Mouse (Mus musculus) stomach, postnatal 0 days (tissue): ENCODE data around the gene Agtrap.
A peak's percentile ranks its signal among the peaks of the same experiment; 100 is the strongest.

ENCODE experiments used
- CTCF ChIP-seq: IDR thresholded peaks from 2 replicates; pipeline ENCODE4 v1.5.1; 2016; ENCODE audit warnings: antibody characterized with exemption, low read depth, mild to moderate bottlenecking, moderate library complexity
- EP300 ChIP-seq: optimal IDR thresholded peaks from 2 replicates; pipeline ENCODE3; 2016; ENCODE audit warnings: antibody characterized with exemption

GRCm38 (mm10) chr4:148115467-148115866 is 27.6 kb upstream of the Agtrap start:
- TF ChIP-seq EP300 (no peak), CTCF (peak; percentile 66)
